Mouse (Mus musculus): ENCODE results near the gene Bmpr2.

Gene Bmpr2

GRCm38 (mm10) chr1:59897147-59897798 is 134.1 kb downstream of the Bmpr2 start:
- DNase-seq (ENCODE audit: extremely low read depth, low read depth): no peak

DNA sequence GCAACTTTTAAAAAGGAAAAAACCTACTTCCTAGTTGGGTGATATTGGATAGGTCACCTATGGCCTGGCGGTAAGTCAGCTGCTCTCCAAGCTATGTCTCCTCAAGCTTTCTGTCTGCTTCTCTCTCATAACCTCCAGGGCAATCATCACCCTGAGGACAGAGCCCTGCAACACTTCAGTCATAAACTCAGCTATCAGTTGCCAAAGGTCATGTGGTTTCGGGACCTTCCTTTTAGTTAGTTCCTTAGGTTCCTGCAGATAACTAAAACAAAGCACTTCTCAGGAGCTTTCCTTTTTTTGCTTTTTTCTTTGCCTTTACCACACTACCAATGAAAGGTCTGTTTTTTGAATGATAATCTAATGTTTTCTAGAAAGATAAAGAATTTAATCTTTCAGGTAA is 136.5 kb downstream of the Bmpr2 start:
- DNase-seq (ENCODE audit: extremely low read depth, low read depth): no peak

GRCm38 (mm10) chr1:59901082-59901876 is 138.1 kb downstream of the Bmpr2 start:
- no peak for DNase-seq (ENCODE audit: extremely low read depth, low read depth)

GRCm38 (mm10) chr1:59902634-59903033 is 139.4 kb downstream of the Bmpr2 start:
- no peak for DNase-seq (ENCODE audit: extremely low read depth, low read depth)

DNA sequence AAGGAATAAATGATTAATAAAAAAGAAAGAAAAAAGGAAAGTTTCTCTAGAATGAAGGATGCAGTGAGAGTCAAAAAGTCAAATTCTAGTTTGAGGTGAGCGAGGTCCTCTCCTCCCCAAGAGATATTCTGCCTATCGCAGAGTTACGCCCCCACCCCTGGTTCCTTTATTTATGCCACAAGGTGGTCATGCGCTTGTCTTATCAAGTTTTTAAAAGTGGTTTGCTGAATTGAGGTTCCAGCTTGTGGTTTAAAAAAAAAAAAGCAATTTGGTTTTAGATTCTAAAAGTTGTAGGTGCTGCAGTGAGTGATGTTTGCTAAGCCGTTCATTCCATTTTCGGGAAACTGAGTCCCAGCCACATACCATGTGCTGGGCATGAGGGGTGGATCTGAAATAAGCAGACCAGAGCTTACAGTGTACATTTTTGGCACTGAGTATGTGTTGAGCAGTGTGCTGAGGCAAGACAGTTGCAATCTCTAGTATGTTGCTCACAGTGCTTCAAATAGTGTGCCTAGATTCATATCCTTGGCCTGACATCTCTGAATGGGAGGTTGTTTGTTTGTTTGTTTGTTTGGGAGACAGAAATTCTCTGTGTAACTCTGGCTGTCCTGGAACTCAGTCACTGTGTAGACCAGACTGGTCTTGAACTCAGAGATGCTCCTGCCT is 141.6 kb downstream of the Bmpr2 start:
- DNase-seq (ENCODE audit: extremely low read depth, low read depth): peak; percentile 70

DNA sequence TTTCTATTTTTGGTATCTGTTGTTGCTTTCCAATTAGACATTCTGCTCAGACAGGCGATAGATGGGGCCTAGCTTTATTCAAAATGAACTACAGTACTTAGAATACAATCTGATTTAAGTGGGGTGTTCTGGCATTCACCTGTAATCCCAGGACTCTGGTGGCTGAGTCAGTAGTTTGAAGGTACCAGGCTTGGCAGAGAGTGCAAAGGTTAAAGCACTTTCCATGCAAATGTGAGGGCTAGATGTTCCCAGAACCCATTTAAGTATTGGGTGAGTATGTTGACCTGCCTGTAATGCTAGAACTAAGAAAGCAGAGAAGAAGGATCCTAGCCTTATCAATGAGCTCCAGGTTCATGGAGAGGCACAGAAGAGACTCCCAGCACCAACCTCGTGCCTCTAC is 142.7 kb downstream of the Bmpr2 start:
- no peak for DNase-seq (ENCODE audit: extremely low read depth, low read depth)

- DNase-seq (ENCODE audit: extremely low read depth, low read depth): no peak
Measured at GRCm38 (mm10) chr1:59906819-59907521, 143.8 kb downstream of the Bmpr2 start.

DNA sequence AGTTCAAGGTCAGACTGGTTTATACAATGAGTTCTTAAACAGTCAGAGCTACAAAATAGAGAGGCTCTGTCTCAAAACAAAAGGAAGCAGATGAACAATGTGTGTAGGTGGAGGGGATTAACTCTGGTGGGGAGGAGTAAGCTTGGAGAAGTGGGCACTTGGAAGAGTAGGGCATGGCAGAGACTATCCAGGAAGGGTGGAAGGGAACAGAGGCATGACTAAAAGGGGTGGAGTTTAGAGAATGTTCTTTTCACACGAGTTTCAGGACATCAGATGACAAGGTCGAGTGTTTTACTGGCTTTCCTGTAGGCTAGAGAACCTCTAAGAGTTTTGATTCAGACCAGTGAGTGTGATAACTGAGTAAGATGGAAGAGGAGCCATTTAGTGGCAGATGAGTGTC is 144.5 kb downstream of the Bmpr2 start:
- no peak for DNase-seq (ENCODE audit: extremely low read depth, low read depth)

GRCm38 (mm10) chr1:59910941-59911340 is 147.7 kb downstream of the Bmpr2 start:
- no peak for DNase-seq (ENCODE audit: extremely low read depth, low read depth)

DNA sequence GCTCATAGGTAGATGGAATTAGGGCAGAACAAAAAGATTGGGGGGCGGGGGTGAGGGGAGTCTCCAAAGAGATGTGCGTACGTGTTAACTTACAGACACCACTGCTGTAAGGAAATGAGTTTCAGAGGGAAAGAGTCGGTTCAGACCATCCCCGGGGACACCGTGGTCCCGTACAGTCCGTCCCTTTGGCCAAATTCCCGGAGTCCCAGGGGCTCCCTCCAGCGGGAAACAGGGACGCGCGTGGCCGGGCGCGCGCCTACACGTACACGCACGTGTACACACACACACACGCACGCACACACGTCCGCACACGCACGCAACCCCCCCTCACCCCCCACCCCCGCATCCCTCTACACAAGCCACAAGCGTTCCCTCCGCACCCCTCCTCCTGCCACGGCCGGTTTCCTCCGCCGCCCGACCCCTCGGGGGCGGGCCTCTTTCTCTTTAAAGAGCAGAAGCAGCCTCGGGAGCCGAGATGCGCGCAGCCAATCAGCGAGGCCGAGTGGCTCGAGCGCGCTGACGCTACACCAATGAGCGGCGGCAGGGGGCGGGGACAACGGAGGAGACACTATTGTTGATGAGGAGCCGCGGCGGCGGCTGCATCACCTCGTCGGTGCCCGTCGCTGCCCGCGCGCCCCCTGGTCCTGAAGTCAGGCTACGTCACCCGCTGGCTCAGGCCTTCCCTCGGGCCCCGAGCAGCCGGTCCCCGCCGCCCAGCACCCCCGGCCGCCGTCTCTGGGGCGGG is 149.4 kb downstream of the Bmpr2 start, which contains the start of gene Fam117b:
TSS of gene Fam117b (plus strand) at position 594 of the 745 bp plus-strand sequence.
- DNase-seq (ENCODE audit: extremely low read depth, low read depth): peak; percentile 95

DNA sequence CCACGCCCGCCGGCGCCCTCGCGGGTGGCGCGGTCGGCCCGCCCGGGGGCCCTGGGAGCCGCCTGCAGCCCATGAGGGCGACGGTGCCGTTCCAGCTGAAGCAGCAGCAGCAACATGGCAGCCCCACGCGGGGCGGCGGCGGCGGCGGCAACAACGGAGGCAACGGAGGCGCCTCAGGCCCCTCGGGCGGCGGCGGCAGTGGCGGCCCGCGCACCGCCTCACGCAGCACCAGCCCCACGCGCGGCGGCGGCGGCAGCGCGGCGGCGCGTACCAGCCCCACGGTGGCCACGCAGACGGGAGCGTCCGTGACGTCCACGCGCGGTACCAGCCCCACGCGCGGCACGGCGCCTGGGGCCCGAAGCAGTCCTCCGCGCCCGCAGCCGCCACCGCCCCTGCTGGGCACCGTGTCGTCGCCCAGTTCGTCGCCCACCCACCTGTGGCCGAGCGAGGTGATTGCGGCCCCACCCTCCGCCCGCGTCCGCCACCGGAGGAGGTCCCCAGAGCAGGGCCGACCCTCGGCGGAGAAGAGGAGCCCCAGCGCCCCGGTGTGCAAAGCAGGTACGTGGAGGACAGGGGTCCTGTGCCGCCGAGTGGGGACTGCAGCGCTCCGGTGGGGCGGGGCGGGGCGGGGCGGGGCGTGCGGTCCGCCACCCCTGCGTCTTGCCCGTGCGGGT is 150.1 kb downstream of the Bmpr2 start:
- DNase-seq (ENCODE audit: extremely low read depth, low read depth): no peak

GRCm38 (mm10) chr1:59913869-59914225 is 150.6 kb downstream of the Bmpr2 start:
- peak; percentile 68 for DNase-seq (ENCODE audit: extremely low read depth, low read depth)

DNA sequence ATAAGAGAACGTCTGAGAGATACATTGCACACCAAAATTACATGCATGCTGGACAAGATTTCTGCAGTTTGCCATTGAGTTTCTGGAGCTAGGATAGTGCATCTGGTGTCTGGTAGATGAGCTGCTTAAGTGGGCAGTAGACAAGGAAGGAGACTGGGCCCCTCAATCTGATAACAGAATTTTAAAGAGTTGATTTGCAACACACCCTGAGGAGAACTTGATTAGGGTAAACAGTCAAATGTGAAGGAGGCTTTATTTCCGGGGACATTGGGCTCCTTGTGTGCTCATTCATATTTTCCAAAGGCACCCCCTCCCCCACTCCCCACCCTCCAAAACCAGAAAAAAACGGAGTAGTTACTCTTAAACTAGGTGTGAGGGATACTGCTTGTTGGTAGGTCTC is 151.6 kb downstream of the Bmpr2 start:
- DNase-seq (ENCODE audit: extremely low read depth, low read depth): no peak

- DNase-seq (ENCODE audit: extremely low read depth, low read depth): peak; percentile 68
Measured at GRCm38 (mm10) chr1:59915843-59916610, 152.8 kb downstream of the Bmpr2 start.

- no peak for DNase-seq (ENCODE audit: extremely low read depth, low read depth)
Measured at GRCm38 (mm10) chr1:59917401-59917800, 154.2 kb downstream of the Bmpr2 start.

DNA sequence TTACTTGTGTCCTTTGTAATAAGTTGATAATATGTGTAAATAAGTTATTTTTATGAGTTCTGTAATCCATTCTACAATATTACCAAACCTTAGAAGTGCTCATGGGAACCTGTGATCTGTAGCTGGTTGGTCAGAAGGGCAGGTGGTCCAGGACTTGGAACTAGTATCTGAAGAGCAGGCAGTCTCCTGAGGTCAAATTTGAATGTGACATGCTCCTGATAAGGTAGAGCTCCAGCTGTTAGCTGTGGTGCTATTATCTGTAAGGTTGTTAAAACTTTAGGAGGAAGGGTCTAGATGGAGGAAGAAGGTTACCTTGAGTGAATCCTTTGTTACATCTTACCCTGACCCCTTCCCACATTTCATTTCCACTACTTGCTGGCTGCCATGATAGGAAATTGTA is 154.9 kb downstream of the Bmpr2 start:
- DNase-seq (ENCODE audit: extremely low read depth, low read depth): no peak

DNA sequence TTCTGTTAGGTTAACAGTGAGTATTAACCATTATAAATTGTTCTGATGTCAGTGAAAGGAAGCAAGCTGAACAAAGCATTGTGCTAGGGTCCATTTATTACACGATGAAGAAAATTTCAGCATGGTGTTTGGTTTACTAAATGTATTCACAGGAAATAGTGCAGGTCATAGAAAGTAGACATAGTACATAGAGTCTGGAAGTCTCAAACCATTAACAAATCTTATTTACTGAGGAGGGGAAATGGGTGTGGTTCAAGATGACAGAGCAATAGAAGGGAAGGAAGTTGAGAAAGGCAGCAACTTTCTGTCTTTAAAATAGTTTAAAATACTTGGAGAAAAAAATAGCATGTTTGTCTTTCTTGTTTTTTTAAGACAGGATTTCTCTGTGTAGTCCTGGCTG is 160.0 kb downstream of the Bmpr2 start:
- no peak for DNase-seq (ENCODE audit: extremely low read depth, low read depth)

DNA sequence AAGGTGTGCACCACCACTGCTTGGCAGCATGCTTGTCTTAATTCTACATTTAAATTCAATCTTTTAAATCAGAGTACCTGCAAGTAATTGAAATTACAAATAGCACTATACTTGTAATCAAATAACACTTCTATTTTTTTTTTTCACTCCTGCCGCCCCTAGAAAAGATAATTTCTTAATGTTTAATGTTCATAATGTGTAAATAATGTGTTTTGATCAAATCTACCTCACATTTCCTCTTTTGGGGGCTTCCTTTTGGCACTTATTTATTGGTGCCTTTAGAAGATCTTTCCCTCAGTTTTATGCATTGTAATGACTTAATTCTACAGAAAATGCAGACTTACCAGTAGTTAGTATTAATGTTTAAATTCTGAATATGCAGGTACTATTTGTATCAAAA is 160.5 kb downstream of the Bmpr2 start:
- DNase-seq (ENCODE audit: extremely low read depth, low read depth): no peak

DNA sequence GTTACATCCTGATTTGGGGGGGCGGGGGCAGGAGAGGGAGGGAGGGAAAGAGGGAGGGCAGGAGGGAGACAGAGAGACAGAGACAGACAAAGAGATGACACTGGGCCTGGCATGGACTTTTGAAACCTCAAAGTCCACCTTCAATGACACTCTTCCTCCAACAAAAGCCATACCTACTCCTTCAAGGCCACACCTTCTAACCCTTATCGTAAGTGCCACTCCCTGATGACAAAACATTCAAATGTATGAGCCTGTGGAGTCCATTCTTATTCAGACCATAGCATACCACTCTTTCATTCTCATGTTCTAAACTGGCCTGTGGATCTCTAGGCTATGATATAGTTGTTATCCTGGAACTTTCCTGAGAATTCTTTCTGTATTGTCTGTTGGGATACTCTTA is 161.2 kb downstream of the Bmpr2 start:
- DNase-seq (ENCODE audit: extremely low read depth, low read depth): no peak
